Mouse (Mus musculus): Measurements from ENCODE around the gene Stc2.

DNA sequence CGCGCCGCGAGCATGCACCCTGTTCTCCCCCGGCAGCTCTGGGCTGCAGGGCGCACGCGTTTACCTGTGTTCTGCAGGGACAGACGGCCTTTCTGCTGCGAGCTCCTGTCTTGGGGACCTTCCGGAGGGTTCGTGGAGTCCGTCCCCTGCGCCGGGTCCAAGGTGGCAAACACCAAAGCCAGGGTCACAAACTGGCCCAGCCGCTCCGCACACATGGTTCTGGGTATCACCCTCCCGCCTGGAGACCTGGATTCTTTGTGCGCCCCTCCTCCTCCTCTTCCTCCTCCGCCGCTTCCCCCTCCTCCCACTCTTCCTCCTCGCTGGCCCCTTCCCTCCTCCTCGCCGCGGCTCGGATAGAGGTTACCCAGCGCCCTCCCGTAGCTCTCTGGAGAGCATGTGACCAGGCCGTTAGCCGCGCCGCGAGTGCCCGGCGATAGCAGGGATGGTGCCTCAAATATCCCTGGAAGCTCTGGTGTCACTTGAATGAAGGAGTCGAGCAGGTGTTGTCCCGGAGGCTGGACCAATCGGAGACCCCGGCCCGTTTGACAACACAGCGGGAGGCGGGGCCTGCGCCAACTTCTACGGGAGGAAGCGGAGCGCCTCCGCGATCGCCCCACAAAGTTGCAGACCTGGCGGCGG lies at the start of gene Stc2:
- TF ChIP-seq POLR2A (IDR thresholded peaks at IDR 0.05; ENCODE audit: control insufficient read depth, extremely low read depth, insufficient read depth, low read length, poor library complexity) (no peak), CTCF (IDR thresholded peaks at IDR 0.05; ENCODE audit: borderline replicate concordance, control insufficient read depth, extremely low read depth, insufficient read depth, low read length, poor library complexity) (no peak)

Measured in thymus, adult 2 months (tissue).